Mouse (Mus musculus) megakaryocyte, adult 5-6 weeks (primary cell): ENCODE results near the gene Cnih2. TPM values are rescaled to one million over a fixed set of nuclear protein-coding genes. Genes with fewer than 3 reads are reported as not detected.

Experiments
- ATAC-seq: 2 replicates; pipeline ENCODE4 v1.8.0; 2016; ENCODE audit warnings: mild to moderate bottlenecking, inconsistent platforms; ENCODE audit not compliant: poor library complexity, severe bottlenecking
- total RNA-seq, 2 experiments: library from RNA; stranded (forward) in 1 of 2; stranded (reverse) in 1 of 2; fragments of 153-499, 151-499 nt in 1 of 2; fragments of 221-1000, 200-1000 nt in 1 of 2; gene quantifications; 2 replicates each; pipeline versions ENCODE4 v1.2.3 to v1.2.4; 2015 to 2017

The Cnih2 gene
- total RNA-seq, 2 experiments from 2014 or later = not detected

DNA sequence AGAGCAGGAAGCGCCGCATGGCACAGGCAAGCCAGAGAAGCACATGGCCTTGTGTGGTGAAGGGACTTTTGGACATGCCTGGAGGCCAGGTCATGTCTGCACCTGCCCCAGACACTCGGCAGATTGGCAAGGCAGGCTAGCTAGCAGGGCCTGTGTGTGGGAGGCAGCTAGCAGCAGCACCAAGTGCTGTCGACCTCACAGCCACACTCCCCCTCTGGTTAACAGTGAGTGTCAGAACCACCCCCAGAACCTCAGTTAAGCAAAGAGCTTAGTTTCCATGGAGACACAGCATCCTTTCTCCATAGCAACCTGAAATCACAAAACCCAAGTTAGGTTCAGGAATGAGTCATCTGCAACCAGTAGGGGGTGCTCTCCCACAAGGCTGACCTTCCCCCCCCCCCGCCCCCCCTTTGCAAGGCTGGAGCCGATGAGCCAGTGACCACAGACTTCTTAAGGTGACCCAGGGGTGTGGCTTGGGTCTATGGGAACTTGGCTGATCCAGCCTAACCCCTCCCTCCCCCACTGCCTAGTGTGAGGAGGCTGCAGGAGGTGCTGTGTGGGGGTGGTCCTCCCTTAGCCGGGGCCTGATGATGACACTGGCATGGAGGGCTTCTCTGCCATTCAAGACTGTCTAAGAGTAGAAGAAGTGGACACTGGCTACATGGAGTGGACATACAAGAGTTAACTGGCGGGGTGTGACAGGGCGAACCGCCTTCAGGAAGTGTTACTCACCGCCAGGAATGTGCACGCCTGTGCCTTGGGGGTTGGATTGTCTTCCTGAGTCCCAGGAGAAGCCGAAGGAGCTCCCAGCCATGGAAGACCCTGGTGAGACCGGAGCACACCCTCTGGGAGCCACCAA lies 48.0 kb downstream of the Cnih2 start, which contains the start of gene Rin1:
TSS of gene Rin1 (plus strand) at position 435 of the 859 bp plus-strand sequence.
- no peak for ATAC-seq

DNA sequence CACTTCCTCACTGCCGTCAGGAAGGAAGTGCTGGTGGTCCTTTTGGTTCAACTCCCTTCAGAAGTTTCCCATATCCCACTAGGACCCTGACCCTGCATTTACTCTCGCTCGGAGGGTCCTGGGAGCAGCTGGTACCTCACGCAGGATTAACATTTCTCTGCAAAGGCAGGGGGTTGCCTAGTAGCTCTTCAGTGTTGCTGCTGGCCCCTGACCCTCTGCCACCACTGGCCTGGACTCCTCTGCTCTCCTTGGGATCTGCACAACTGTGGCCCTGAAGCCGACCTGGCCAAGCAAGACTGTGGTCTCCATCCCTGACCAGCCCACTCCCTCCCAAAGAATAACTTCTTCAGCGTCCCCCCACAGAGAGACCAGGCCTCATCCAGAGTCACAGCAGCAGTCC lies 49.0 kb downstream of the Cnih2 start:
- ATAC-seq = no peak

DNA sequence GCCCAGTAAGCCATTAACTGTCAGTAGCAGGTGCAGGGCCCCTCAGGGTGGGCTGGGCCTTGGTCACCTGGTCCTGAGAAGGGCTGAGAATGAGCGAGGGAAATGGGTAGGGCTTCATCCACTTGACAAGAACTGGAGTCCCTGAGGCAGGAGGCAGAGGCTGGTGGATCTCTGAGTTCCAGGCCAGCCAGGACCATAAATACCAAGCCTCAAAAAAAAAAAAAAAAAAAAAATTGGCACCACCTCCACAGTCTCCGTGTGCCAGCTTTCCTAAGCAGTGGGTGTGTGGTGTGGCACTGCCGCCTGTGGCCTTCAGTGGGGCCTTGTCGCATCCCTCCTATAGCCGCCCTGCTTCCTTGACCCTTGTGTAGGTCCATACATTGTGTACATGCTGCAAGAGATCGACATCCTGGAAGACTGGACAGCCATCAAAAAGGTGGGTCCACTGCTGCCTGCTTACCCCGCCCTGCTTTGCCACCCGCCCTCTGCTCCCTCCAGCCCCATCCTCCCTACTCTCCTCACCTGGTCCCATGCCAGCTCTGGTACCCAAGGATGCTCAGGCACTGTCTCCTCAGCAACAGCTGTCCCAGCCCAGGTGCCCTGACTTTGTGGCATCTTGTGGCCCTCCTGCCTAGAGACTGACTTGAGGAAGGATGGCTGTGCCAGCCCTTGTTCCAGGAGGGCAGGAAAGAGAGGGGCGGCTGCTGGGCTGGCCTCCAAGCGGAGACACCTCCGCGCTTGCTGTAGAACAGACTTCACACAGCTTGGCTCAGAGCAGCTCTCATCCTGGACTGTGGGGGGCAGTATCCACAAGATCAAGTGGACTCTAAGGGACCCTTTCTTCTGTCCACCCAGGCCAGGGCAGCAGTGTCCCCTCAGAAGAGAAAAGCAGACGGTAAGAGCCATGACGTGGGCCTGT lies 49.9 kb downstream of the Cnih2 start:
- no peak for ATAC-seq

- ATAC-seq = no peak
These were observed 52.8 kb downstream of the Cnih2 start for GRCm38 (mm10) chr19:5045531-5045930.

Other genes with a start within 250 kb of the Cnih2 start
- 0.09 TPM in 1 of 2 replicates, not detected in the other for gene Ctsf, start 243.4 kb downstream of the Cnih2 start, total RNA-seq (2015)
- 0.08 and 0.44 TPM in 2 replicates for gene Ctsf, start 243.4 kb downstream of the Cnih2 start, total RNA-seq (2017)
- gene Actn3, start 220.6 kb downstream of the Cnih2 start, total RNA-seq (2015) = 0.14 and 0.25 TPM in 2 replicates
- gene Actn3, start 220.6 kb downstream of the Cnih2 start, total RNA-seq (2017) = 0.07 and 0.53 TPM in 2 replicates
- gene Zdhhc24, start 219.9 kb downstream of the Cnih2 start, total RNA-seq (2015) = 5.3 and 5.8 TPM in 2 replicates
- 7.1 and 7.6 TPM in 2 replicates for gene Zdhhc24, start 219.9 kb downstream of the Cnih2 start, total RNA-seq (2017)
- 0.07 TPM in 1 of 2 replicates, not detected in the other for gene Bbs1, start 191.9 kb downstream of the Cnih2 start, total RNA-seq (2015)
- 0.08 and 0.37 TPM in 2 replicates for gene Bbs1, start 191.9 kb downstream of the Cnih2 start, total RNA-seq (2017)
- 21.2 and 21.7 TPM in 2 replicates for gene Dpp3, start 170.2 kb downstream of the Cnih2 start, total RNA-seq (2015)
- 36.1 and 44.4 TPM in 2 replicates for gene Dpp3, start 170.2 kb downstream of the Cnih2 start, total RNA-seq (2017)
- 0.49 TPM in 1 of 2 replicates, not detected in the other for gene Peli3, start 155.4 kb downstream of the Cnih2 start, total RNA-seq (2015)
- 0.51 and 0.85 TPM in 2 replicates for gene Peli3, start 155.4 kb downstream of the Cnih2 start, total RNA-seq (2017)
- 13.4 and 15.9 TPM in 2 replicates for gene Mrpl11, start 136.4 kb downstream of the Cnih2 start, total RNA-seq (2015)
- gene Mrpl11, start 136.4 kb downstream of the Cnih2 start, total RNA-seq (2017) = 26.3 and 29.1 TPM in 2 replicates
- not detected in 2 replicates for gene Npas4, start 108.2 kb downstream of the Cnih2 start, total RNA-seq (2015)
- not detected in 2 replicates for gene Npas4, start 108.2 kb downstream of the Cnih2 start, total RNA-seq (2017)
- gene Slc29a2, start 74.7 kb downstream of the Cnih2 start, total RNA-seq (2015) = 0.31 and 1.0 TPM in 2 replicates
- gene Slc29a2, start 74.7 kb downstream of the Cnih2 start, total RNA-seq (2017) = 0.18 and 3.4 TPM in 2 replicates
- gene B4gat1, start 59.7 kb downstream of the Cnih2 start, total RNA-seq (2015) = not detected in 2 replicates
- 0.62 and 2.2 TPM in 2 replicates for gene B4gat1, start 59.7 kb downstream of the Cnih2 start, total RNA-seq (2017)
- 7.0 and 7.2 TPM in 2 replicates for gene AC124502.3, start 59.6 kb downstream of the Cnih2 start, total RNA-seq (2015)
- 3.5 and 4.6 TPM in 2 replicates for gene AC124502.3, start 59.6 kb downstream of the Cnih2 start, total RNA-seq (2017)
- gene Brms1, start 57.2 kb downstream of the Cnih2 start, total RNA-seq (2015) = 16.5 and 22.4 TPM in 2 replicates
- gene Brms1, start 57.2 kb downstream of the Cnih2 start, total RNA-seq (2017) = 28.5 and 30.4 TPM in 2 replicates
- 0.30 and 0.65 TPM in 2 replicates for gene Rin1, start 48.0 kb downstream of the Cnih2 start, total RNA-seq (2015)
- gene Rin1, start 48.0 kb downstream of the Cnih2 start, total RNA-seq (2017) = 0.15 and 0.98 TPM in 2 replicates
- gene Cd248, start 30.4 kb downstream of the Cnih2 start, total RNA-seq (2015) = 0.13 TPM in 1 of 2 replicates, not detected in the other
- not detected in 2 replicates for gene Cd248, start 30.4 kb downstream of the Cnih2 start, total RNA-seq (2017)
- not detected in 2 replicates for gene Tmem151a, start 13.0 kb downstream of the Cnih2 start, total RNA-seq (2015)
- not detected in 2 replicates for gene Tmem151a, start 13.0 kb downstream of the Cnih2 start, total RNA-seq (2017)
- 30.6 and 33.4 TPM in 2 replicates for gene Yif1a, start 10.0 kb downstream of the Cnih2 start, total RNA-seq (2015)
- gene Yif1a, start 10.0 kb downstream of the Cnih2 start, total RNA-seq (2017) = 8.5 and 14.1 TPM in 2 replicates
- gene Rab1b, start 8.6 kb upstream of the Cnih2 start, total RNA-seq (2015) = 67.7 and 77.3 TPM in 2 replicates
- 120 and 127 TPM in 2 replicates for gene Rab1b, start 8.6 kb upstream of the Cnih2 start, total RNA-seq (2017)
- gene Klc2, start 20.0 kb upstream of the Cnih2 start, total RNA-seq (2015) = 2.1 and 3.2 TPM in 2 replicates
- 2.1 and 4.6 TPM in 2 replicates for gene Klc2, start 20.0 kb upstream of the Cnih2 start, total RNA-seq (2017)
- gene Pacs1, start 174.6 kb upstream of the Cnih2 start, total RNA-seq (2015) = 45.4 and 45.7 TPM in 2 replicates
- 14.2 and 25.4 TPM in 2 replicates for gene Pacs1, start 174.6 kb upstream of the Cnih2 start, total RNA-seq (2017)
- 109 TPM in 2 replicates for gene Sf3b2, start 196.9 kb upstream of the Cnih2 start, total RNA-seq (2015)
- 240 and 249 TPM in 2 replicates for gene Sf3b2, start 196.9 kb upstream of the Cnih2 start, total RNA-seq (2017)
- not detected in 2 replicates for gene Gal3st3, start 199.8 kb upstream of the Cnih2 start, total RNA-seq (2015)
- gene Gal3st3, start 199.8 kb upstream of the Cnih2 start, total RNA-seq (2017) = not detected in 2 replicates
- gene Catsper1, start 237.2 kb upstream of the Cnih2 start, total RNA-seq (2015) = not detected in 2 replicates
- not detected in 2 replicates for gene Catsper1, start 237.2 kb upstream of the Cnih2 start, total RNA-seq (2017)